Mouse (Mus musculus): ENCODE measurements around the gene Hist1h3d. TPM values are rescaled to one million over a fixed set of nuclear protein-coding genes. Genes with fewer than 3 reads are reported as not detected.

Hist1h3d gene
- polyA plus RNA-seq, 1 experiment from 2014 or later, result 11.3 TPM

DNA sequence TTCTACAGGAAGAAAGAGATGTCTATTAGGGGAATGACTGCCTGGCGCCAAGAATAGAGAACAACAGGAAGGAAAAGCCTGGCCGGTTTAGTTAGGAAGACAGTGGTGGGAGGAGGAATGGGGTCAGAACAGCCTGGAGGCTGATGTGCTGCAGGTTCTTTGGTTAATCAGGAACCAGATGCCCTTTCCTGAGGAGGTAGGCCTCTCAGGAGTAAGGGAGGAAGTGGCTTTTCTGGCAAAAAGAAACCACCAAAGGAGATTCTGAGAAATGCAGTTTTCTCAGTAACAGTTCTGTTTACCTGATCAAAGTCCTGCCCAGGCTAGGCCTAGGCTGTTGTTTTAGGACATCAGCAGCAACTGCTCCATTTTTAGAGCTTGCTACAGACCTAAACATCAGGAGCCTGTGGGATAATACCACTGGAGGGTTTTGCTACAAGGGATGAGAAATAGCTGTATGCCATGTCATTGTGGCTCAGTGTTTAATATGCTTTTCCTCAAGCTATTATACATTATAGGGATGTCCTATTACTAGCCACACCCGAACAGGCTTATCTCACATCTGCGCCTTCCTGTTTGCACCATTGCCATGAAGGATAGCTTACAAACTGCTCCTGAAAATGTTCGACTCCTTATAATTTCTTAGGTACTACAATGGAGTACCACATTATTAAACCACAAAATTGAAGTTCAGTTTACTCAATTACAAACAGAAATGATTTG lies 17.6 kb downstream of the Hist1h3d start:
- WGBS, result 66% methylated on average over 5 of the region's 5 CpGs
- Histone ChIP-seq H3K27ac (peak overlapping the region; percentile 71), H3K9me3 (no peaks in the 10 kb centered on the region), H3K4me3 (replicated peaks) (no peak overlapping the region), H3K4me2 (no peak overlapping the region), H3K9ac (replicated peaks) (no peak overlapping the region), H3K36me3 (no peaks in the 10 kb centered on the region), H3K27me3 (no peaks in the 10 kb centered on the region), H3K4me1 (replicated peaks) (peaks cover 5% of the 10 kb centered on the region; the same call in 1 of the 2 replicates)
- no peak for ATAC-seq (ENCODE audit: insufficient number of reproducible peaks, insufficient read depth, low FRiP score, low TSS enrichment, low read depth)

DNA sequence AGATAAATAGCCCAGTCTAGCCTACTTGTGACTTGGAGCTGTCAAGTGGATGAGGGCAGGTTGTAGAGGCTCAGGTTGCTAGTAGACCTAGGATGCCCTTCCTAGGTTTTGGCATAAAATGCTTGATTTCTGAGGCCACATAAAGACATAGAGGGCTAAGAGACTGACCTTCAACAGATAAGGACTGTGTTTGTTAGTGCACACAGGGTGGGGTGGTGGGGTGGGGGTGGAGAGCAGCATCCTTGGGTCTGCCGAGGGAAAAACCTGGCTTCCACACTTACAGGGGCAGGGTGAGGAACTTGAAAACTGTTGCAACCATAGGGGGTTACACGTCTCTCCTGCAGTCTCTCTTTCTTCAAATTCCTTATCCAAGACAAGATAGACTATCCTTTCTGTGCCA lies 19.6 kb downstream of the Hist1h3d start:
- Histone ChIP-seq H3K9ac (replicated peaks) (no peak overlapping the region), H3K9me3 (no peaks in the 10 kb centered on the region), H3K36me3 (no peaks in the 10 kb centered on the region), H3K4me2 (no peak overlapping the region), H3K27me3 (no peaks in the 10 kb centered on the region), H3K27ac (no peak overlapping the region), H3K4me3 (replicated peaks) (no peak overlapping the region), H3K4me1 (replicated peaks) (peaks cover 5% of the 10 kb centered on the region; the same call in 1 of the 2 replicates)
- 63% methylated on average over 2 of the region's 2 CpGs for WGBS
- ATAC-seq (ENCODE audit: insufficient number of reproducible peaks, insufficient read depth, low FRiP score, low TSS enrichment, low read depth), result no peak

DNA sequence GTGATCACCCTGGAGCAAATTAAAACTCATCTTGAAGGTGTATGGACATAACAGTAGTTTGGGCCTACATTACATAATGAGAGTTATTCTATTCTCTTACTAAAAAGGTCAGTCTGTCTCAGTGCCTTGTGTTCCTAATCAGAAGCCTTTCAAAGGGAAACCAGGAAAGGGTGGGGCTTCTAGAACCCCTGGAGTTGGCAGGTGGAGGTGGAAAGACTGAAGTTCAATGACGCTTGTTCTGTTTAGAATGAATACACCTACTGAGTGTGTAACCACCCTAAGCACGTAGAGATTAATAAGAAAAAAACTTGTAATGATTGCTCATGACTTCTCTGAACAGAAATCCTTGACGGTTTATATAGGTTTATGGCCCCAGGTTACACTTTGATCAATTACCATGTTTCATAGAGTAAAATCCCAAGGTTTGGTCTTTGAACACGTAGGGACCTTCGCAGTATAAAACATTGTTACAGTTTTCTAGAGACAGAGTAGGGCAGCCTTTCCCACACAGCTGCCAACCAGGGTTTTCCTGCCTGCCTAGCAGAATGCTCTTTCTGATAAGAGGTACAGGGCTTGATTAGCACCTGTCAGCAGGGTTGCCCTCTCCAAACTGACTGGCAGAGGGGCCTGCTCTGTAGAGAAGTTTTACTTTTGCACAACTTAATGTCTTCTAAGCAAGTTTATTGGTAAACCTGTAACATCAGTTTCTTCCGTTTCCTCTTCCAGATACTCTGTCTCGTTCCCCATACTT lies 20.2 kb downstream of the Hist1h3d start:
- no peaks in the 10 kb centered on the region for H3K27me3 ChIP-seq
- no peak overlapping the region for H3K4me3 ChIP-seq (replicated peaks)
- H3K27ac ChIP-seq, result no peak overlapping the region
- ATAC-seq (ENCODE audit: insufficient number of reproducible peaks, insufficient read depth, low FRiP score, low TSS enrichment, low read depth), result no peak
- no peak overlapping the region for H3K4me2 ChIP-seq
- peaks cover 5% of the 10 kb centered on the region; the same call in 1 of the 2 replicates for H3K4me1 ChIP-seq (replicated peaks)
- 78% methylated on average over 7 of the region's 7 CpGs for WGBS
- no peaks in the 10 kb centered on the region for H3K36me3 ChIP-seq
- no peak overlapping the region; the same call in 1 of the 2 replicates for H3K9ac ChIP-seq (replicated peaks)
- no peaks in the 10 kb centered on the region for H3K9me3 ChIP-seq

DNA sequence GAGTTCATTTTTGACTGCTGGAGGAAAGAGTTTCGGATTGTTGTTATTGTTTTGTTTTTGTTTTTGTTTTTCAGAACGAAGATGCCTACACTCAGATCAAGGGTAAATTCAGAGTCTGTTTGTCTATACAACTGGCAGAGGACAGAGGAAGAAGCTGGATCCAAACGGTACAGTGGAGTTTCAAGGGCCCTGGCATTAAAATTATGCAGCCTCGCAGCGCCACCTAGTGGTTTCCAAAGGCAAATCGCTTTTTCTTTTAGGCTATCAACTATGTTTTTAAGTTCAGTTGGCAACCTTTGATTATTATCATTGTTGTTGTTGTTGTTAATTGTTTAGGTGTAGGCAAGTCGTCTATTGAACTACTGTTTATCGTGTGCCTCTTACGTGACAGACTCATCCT lies 22.4 kb downstream of the Hist1h3d start:
- Histone ChIP-seq H3K4me3 (replicated peaks) (no peak overlapping the region), H3K27me3 (no peaks in the 10 kb centered on the region), H3K4me2 (no peak overlapping the region), H3K9ac (replicated peaks) (no peak overlapping the region), H3K36me3 (no peaks in the 10 kb centered on the region), H3K27ac (no peak overlapping the region), H3K4me1 (replicated peaks) (peaks cover 4% of the 10 kb centered on the region; the same call in 1 of the 2 replicates), H3K9me3 (no peaks in the 10 kb centered on the region)
- no peak for ATAC-seq (ENCODE audit: insufficient number of reproducible peaks, insufficient read depth, low FRiP score, low TSS enrichment, low read depth)
- WGBS, result 7% methylated on average over 9 of the region's 9 CpGs

DNA sequence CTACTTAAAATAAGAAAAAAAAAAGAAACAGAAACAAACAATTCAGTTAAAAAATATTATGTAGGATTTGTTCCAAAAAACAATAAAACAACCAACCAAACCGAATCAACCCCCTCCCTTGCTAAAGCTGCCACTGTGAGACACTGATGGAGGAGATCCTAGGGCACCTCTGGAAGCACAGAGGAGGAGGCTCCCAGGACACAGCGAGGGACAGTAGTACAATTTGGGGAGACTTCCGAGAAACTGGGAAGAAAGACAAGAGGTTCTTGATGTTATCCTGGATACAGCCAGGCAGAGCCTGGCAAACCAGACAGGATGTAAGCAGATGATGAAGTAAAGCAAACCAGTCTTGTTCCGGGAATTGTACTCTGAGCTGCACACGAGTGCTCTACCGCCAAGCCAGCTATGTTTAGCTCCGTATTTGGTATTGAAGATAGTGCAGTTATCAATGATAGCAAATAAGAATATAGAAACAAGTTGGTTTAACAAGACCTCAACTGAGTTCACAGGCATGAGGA lies 27.7 kb downstream of the Hist1h3d start:
- H3K27me3 ChIP-seq, result no peaks in the 10 kb centered on the region
- ATAC-seq (ENCODE audit: insufficient number of reproducible peaks, insufficient read depth, low FRiP score, low TSS enrichment, low read depth), result no peak

DNA sequence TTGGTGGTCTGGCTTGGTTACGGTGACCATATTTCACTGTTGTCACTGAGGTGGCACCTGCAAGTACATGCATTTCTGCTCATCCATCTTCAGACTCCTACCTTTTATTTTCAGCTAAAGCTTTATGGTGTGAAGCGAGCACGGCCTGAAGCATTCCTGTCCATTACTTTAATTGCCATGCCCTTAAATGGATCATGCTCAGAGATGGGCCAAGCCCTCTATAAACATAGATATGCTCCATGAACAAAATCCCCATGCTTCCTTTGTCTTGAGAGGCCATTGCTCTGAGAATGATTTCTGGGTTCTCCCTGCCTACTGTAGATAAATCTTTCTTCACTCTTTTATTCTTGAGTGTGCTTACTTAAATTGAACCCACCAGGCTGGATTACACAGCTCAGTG lies 28.9 kb downstream of the Hist1h3d start:
- 88% methylated on average over 3 of the region's 3 CpGs for WGBS
- H3K4me3 ChIP-seq (replicated peaks), result no peak overlapping the region
- H3K27ac ChIP-seq, result no peak overlapping the region
- H3K9me3 ChIP-seq, result no peaks in the 10 kb centered on the region
- ATAC-seq (ENCODE audit: insufficient number of reproducible peaks, insufficient read depth, low FRiP score, low TSS enrichment, low read depth), result no peak
- no peaks in the 10 kb centered on the region for H3K4me1 ChIP-seq (replicated peaks)
- no peak overlapping the region for H3K9ac ChIP-seq (replicated peaks)
- H3K36me3 ChIP-seq, result no peaks in the 10 kb centered on the region
- no peak overlapping the region for H3K4me2 ChIP-seq
- H3K27me3 ChIP-seq, result no peaks in the 10 kb centered on the region

More for the DNA sequence above, 27.7 kb downstream of the Hist1h3d start:
- 87% methylated on average over 7 of the region's 7 CpGs for WGBS
- no peak overlapping the region for H3K4me3 ChIP-seq (replicated peaks)
- no peaks in the 10 kb centered on the region for H3K9me3 ChIP-seq
- H3K36me3 ChIP-seq, result no peaks in the 10 kb centered on the region
- H3K27ac ChIP-seq, result no peak overlapping the region
- no peaks in the 10 kb centered on the region for H3K4me1 ChIP-seq (replicated peaks)
- no peak overlapping the region for H3K4me2 ChIP-seq
- H3K9ac ChIP-seq (replicated peaks), result no peak overlapping the region

DNA sequence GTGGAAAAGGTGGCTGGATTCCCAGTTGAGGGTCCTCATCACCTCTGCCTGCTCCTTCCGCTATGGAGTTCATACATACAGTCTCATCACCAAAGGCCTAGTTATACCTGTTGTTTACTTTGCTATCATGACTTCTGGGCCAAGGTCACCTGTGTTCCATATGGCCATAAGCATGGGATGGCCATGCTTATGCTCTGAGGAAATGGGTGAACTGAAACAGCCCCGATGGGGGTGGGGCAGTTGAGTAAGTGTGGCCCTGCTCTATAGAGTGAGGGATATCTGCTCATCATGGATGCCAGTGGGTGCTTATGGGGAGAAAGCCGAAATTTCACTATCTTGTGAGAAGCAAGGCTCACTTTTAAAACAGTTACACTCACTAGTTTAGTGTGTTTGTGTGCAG lies 29.5 kb downstream of the Hist1h3d start:
- no peak overlapping the region for H3K4me3 ChIP-seq (replicated peaks)
- no peak overlapping the region for H3K27ac ChIP-seq
- no peak overlapping the region for H3K9ac ChIP-seq (replicated peaks)
- no peaks in the 10 kb centered on the region for H3K36me3 ChIP-seq
- no peaks in the 10 kb centered on the region for H3K27me3 ChIP-seq
- H3K4me1 ChIP-seq (replicated peaks), result no peaks in the 10 kb centered on the region
- ATAC-seq (ENCODE audit: insufficient number of reproducible peaks, insufficient read depth, low FRiP score, low TSS enrichment, low read depth), result no peak
- 88% methylated on average over 3 of the region's 3 CpGs for whole genome bisulfite sequencing
- H3K4me2 ChIP-seq, result no peak overlapping the region
- H3K9me3 ChIP-seq, result no peaks in the 10 kb centered on the region

DNA sequence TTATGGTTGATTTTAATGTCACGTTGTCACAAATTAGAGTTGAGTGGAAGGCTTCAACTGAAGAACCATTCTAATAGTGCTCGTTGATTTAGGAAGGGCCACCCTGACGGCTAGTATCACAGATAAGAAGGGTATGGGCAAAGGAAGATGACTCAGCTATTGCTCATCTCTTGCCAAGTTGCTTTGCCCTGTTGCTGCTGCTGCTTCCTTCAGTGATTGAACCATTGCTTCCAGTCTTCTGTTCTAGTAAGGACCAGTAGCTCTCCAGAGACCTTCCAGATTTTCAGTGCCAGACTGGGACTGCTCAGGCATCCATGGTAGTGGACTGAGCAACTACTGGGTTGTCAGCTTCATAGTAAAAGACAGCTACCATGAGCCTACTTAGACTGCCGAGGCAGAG lies 33.6 kb downstream of the Hist1h3d start:
- no peak overlapping the region for H3K27ac ChIP-seq
- 90% methylated on average over 4 of the region's 4 CpGs for WGBS

DNA sequence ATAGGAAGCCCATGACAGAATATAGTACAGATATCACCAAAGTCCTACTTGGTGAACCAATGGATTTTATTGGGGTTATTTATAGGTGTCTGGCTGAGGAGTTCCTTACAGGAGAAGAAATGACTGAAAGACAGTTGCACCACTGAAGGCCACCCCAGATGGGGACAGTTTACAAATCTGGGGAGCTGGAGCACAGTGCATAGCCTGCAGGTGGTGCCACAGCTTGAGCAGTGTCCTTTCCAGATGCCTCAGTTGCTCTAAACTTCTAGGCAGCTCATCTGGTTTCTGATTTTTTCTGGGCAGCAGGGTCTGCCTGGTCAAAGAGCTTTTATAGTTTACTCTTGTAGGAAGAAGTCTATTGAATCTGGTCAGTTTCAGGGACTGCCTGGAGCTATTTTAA lies 34.3 kb downstream of the Hist1h3d start:
- Histone ChIP-seq H3K9ac (replicated peaks) (no peak overlapping the region), H3K4me1 (replicated peaks) (no peaks in the 10 kb centered on the region), H3K4me3 (replicated peaks) (no peak overlapping the region), H3K9me3 (no peaks in the 10 kb centered on the region), H3K27ac (no peak overlapping the region), H3K27me3 (no peaks in the 10 kb centered on the region), H3K36me3 (no peaks in the 10 kb centered on the region), H3K4me2 (no peak overlapping the region)
- ATAC-seq (ENCODE audit: insufficient number of reproducible peaks, insufficient read depth, low FRiP score, low TSS enrichment, low read depth), result no peak

More for the DNA sequence above, 33.6 kb downstream of the Hist1h3d start:
- no peak overlapping the region for H3K4me3 ChIP-seq (replicated peaks)
- H3K4me1 ChIP-seq (replicated peaks), result no peaks in the 10 kb centered on the region
- no peak overlapping the region for H3K9ac ChIP-seq (replicated peaks)
- no peaks in the 10 kb centered on the region for H3K36me3 ChIP-seq
- H3K4me2 ChIP-seq, result no peak overlapping the region
- H3K27me3 ChIP-seq, result no peaks in the 10 kb centered on the region
- H3K9me3 ChIP-seq, result no peaks in the 10 kb centered on the region
- ATAC-seq (ENCODE audit: insufficient number of reproducible peaks, insufficient read depth, low FRiP score, low TSS enrichment, low read depth), result no peak

DNA sequence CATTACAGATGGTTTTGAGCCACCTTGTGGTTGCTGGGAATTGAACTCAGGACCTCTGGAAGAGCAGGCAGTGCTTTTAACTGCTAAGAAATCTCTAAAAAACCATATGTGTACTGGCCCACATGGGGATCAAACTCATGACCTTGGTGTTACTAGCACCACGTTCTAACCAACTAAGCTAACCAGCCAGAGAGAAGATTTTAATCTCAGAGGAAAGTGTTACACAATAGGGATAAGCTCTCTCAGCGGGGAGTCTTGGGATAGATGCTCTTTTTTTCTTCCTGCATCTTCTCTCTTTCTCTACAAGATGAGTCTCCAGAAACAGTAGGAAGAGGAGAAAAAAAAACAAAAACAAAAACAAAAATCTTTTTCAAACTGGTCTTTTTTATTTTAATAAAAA lies 34.8 kb downstream of the Hist1h3d start:
- Histone ChIP-seq H3K9ac (replicated peaks) (no peak overlapping the region), H3K27ac (no peak overlapping the region), H3K9me3 (no peaks in the 10 kb centered on the region), H3K27me3 (no peaks in the 10 kb centered on the region), H3K4me1 (replicated peaks) (no peaks in the 10 kb centered on the region), H3K36me3 (no peaks in the 10 kb centered on the region), H3K4me2 (no peak overlapping the region), H3K4me3 (replicated peaks) (no peak overlapping the region)
- no peak for ATAC-seq (ENCODE audit: insufficient number of reproducible peaks, insufficient read depth, low FRiP score, low TSS enrichment, low read depth)
- 76% methylated on average over 2 of the region's 2 CpGs for WGBS

DNA sequence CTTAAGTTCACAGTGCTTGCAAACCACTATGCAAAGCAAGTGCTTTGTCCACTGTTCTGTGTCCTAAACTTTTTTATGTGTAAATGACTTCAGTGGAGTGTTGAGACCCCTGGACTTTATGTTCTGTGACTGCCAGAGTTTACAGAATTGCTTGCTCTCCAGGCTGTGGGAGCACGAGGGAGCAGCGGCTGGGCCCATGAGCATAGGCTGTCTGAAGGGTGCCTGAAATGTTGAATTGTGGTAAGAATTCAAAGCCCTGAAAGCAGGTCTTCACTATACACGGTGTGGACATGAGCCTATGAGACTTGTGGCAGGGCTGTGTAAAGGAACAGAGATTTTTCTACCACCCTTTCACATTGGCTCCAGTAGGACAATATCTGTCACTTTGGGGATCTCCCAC lies 36.1 kb downstream of the Hist1h3d start:
- 88% methylated on average over 3 of the region's 3 CpGs for WGBS
- H3K36me3 ChIP-seq, result no peaks in the 10 kb centered on the region
- no peaks in the 10 kb centered on the region for H3K27me3 ChIP-seq
- H3K4me1 ChIP-seq (replicated peaks), result no peaks in the 10 kb centered on the region
- no peak overlapping the region for H3K9ac ChIP-seq (replicated peaks)
- H3K4me2 ChIP-seq, result no peak overlapping the region
- no peak overlapping the region for H3K4me3 ChIP-seq (replicated peaks)
- H3K9me3 ChIP-seq, result no peaks in the 10 kb centered on the region
- no peak overlapping the region for H3K27ac ChIP-seq
- no peak for ATAC-seq (ENCODE audit: insufficient number of reproducible peaks, insufficient read depth, low FRiP score, low TSS enrichment, low read depth)
